Mouse (Mus musculus): ENCODE data around the gene Pan3. TPM values are rescaled to one million over a fixed set of nuclear protein-coding genes. Genes with fewer than 3 reads are reported as not detected.
A peak's percentile ranks its signal among the peaks of the same experiment; 100 is the strongest.
"Not testable (repeated sequence)": the region's sequence is repeated elsewhere in the genome, so short reads cannot be mapped to it uniquely, and the experiment has no call there.

Gene Pan3
- total RNA-seq, 2 experiments from 2014 or later, result 129 to 303 TPM

DNA sequence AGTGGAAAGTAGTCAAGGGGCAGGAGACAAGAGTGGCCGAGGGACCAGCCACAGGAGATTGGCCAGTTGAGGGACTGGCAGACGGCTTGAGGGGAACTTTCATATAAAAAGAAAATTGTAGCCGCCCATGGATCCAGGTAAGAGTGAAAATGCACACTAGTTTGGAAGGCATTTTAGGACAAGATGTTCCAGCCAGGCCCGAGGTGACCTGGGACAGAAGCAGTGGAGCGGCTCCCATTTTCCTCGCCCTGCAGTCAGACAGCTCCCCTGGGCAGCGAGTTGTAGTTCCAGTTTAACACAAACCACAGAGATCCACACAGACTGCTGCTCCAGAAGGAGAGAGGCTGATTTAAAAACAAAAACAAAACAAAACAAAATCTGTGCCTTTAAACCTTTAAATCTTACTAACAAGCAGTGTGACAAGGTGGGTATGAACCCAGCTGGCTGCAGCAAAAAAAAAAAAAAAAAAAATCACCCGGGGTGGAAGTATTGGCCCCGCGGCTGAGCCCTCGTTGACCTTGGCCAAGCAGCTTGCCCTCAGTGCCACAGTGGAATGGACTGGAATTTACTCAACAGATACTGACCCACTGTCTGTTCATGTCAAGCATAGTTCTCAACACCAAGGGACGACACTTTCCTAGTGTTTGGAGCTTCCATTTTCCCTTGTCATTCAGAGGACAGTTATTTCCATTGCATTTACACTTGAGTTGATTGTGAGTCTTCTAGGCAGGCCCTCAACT is 119.2 kb downstream of the Pan3 start:
- no peak for ATAC-seq (ENCODE audit: poor library complexity, severe bottlenecking)

DNA sequence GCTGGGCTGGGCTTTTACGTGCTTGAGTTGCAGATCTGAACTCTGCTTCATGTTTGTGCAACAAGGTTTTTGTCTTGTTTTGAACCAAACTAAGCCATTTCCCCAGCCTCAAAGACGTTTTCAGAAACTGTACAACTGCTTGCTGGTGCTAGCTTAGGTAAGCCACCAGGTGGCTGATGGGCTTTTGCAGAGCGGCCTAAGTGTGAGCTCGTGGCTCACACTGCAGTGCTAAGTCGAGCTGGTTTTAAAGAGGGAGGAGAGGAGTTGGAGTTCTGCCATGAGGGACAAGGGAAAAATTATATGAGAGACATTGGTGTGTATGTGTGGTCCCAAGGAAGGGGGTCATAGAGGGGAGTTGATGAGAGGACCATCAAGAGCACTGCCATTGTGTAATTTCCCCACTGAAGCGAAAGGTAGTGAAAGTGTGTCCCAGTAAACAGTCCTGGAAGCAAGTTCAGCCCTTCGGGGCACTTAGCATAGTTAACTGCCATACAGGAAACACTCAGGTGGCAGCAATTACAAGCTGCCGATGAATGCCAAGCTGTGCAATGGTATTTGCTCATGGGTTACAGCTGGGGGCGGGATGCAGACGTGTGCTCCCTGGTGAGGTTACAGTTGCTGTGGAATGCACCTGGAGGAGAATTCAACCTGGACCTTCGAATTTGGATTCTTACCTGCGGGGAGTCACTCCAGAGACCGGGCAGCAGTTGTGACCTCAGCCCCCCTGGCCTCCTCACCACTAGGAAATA is 122.1 kb downstream of the Pan3 start:
- no peak for ATAC-seq (ENCODE audit: poor library complexity, severe bottlenecking)

DNA sequence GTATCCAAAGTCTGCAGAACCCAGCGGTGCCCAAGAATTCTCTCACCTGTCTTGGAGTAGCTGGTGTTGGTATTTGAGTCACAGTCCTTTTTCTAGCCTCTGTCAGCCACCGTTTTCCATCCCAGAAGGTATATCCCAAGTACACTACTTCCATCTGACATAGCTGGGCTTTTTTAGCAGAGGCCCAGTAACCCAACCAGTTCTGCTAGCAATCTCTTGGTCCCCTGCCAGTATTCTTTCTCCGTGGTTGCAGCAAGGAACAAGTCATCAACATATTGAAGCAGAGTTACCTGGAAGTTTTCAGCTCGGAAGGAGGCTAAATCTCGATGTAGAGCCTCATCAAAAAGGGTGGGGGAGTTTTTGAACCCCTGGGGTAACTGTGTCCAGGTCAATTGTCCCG is 127.7 kb downstream of the Pan3 start:
- ATAC-seq (ENCODE audit: poor library complexity, severe bottlenecking), result not testable (repeated sequence)

DNA sequence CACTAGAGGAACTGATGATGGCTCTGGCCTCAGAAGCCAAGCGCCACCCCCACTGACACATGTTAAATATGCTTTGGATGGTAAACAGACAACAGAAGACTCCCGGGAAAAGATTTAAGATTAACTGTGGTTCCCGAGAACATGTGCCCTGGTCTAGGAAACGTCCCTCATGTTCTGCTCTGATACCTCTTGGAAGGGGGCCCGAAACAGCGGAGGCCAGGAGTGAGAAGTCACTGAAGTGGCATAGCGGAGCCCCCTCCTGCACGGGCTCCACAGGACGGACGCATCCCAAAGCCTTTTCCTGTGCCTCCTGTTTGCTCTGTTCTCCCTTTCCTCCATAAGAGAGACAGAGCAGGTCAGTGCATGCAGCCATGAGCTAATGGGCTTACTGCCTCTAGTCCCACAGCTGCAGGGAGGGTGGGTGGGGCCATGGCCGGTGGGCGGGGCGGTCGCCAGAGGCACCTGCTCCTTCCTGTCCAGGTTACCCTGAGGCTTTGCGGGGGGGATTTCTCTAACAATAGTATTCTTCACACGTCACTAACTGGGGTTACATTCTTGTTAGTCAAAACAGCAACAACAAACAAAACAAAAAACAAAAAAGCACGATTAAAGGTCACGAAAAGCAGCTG is 133.7 kb downstream of the Pan3 start:
- ATAC-seq (ENCODE audit: poor library complexity, severe bottlenecking), result no peak

DNA sequence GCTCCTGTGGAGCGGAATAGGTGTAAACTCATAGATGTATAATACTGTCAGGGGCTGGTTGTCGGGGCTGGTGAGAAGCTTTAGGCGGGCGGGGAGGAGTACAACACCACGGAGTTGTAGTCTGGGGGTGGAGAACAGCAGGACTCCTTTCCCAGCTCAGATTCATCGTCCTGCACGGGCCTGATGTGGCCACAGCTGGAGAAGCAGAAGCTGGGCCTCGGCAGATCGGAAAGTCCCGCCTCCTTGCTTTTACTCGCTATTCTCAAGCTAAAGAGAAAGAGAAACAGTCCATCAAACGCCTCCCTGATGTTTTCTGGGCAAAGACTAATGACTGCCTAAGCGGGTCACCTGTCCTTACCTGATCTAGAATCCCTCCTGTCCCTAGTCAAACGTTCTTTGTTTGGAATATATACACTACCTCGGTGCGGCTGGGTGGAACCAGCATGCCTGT is 134.2 kb downstream of the Pan3 start:
- peak; percentile 69 for ATAC-seq (ENCODE audit: poor library complexity, severe bottlenecking)

DNA sequence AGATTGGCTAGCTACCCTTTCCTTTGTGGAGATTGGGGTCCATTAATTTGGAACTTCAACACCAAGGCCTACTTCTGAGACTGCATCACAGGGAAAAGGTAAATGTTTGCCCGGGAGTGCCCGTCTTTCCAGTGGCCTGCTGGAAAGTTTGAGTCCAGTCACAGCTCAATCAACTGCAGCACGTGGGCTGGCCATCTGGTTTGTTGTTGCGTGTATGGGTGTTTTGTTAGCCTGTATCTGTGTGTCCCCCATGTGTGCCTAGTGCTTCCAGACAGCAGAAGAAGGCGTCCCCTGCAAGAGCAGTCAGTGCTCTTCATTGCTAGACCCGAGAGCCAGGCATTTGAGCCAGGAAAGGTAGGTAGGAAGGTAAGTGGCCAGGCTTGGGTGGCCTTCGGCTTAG is 135.5 kb downstream of the Pan3 start:
- ATAC-seq (ENCODE audit: poor library complexity, severe bottlenecking), result no peak

DNA sequence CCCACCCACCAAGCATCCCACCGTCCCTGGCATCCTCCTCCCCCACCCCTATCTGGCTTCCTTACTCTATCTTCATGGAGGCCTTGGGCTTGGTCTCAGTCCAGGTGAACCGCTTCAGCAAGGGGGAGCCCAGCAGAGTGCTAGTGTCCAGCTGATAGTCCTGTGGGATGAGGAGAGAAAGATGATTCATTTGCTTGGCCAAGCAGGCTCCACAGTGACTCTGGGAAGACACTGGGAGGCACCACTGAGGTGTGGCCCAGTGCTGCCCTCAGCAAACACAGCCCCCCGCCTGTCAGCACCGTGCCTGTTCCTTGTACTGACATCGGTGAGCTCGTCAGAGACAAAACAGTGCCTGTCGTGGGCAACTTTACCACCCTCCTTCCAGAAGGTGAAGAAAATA is 136.4 kb downstream of the Pan3 start:
- ATAC-seq (ENCODE audit: poor library complexity, severe bottlenecking), result no peak

DNA sequence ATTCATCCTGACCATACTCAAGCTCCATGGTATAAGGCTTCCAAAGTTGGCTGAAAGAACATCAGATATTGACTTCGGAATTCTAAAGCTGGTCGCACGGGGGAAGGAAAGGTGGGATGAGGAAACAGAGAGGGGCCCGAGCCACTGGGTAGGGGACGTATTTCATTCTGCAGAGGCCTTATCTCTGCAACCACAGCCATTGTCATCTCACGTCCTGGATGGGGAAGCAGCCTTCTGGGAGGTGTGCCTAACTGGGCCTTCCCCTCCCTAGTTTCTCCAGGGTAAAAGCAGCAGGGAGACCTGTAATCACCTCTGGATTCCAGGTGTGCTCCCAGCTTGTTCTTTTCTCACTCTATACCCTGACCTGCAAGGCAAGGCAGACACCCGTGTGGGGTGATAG is 142.7 kb downstream of the Pan3 start:
- no peak for ATAC-seq (ENCODE audit: poor library complexity, severe bottlenecking)

DNA sequence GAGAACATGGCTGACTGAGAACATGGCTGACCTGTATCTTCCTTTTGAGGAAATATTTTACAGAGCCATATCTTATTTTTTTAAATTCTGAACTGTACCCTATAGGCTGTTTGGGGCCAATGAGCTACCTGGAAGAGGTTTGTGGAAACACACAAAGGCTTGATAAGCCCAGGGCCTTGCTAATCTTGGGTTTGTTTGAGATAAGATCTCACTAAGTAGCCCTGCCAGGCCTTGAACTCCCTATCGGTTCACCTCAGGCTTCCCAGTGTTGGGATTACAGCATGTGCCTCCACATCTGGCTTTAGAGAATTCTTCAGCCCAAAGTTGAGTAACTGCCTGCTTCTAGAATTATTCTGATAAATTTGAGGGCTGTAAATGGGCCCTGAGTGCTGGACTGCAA is 143.6 kb downstream of the Pan3 start:
- ATAC-seq (ENCODE audit: poor library complexity, severe bottlenecking), result no peak

DNA sequence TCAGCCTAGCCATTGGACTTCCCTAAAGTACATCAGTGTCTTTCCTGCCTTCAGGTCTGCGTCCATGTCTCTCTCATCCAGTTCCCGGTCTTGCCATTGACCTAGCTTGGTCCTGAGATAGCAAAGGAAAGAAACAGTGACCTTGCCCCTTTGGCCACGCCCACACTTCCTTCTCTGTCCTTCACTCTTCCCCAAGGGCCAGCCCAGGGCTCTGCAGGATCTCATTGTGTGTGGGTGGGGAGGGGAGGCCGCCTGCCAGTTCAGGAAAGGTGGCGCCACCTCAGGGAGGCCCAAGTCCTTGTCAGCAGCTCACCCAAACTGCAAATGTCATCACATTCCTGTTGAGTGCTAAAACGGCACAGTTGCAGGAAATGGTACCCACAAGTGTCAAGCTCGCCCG is 144.6 kb downstream of the Pan3 start:
- peak; percentile 73 for ATAC-seq (ENCODE audit: poor library complexity, severe bottlenecking)

DNA sequence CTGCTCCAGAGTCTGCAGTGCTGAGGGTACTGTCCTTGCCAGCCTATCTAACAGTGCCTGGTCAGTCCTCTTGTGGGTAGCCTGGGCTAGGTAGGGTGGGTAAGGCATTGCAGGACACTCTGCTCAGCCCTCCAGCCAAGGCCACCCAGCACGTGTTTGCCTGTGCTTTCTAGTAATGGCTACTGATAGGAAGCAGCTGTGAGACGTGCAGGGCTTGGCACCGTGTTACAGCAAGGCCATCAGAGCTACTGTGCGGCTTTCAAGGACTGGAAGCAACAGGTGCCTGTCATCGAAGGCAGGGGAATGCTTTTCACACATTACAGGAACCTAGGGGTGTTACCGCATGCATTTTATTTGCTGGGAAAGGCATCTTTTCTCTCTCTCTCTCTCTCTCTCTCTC is 147.0 kb downstream of the Pan3 start:
- no peak for ATAC-seq (ENCODE audit: poor library complexity, severe bottlenecking)

DNA sequence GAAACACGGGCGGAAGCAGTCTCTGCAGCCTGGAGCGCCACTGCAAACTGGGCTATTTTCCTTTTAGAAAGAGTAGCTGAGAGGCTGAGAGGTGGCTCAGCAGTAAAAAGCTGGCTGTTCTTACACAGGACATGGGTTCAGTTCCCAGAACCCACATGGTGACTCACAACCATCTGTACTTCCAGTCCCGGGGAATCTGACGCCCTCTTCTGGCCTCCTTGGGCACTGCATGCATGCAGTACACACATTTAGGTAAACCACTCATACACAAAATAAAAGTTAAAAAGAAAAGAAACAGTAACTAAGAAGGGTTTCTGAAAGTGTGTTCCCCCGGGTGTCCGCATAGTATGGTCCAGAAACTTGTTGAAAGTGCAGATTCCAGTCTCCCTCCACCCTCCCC is 149.2 kb downstream of the Pan3 start:
- ATAC-seq (ENCODE audit: poor library complexity, severe bottlenecking), result no peak

DNA sequence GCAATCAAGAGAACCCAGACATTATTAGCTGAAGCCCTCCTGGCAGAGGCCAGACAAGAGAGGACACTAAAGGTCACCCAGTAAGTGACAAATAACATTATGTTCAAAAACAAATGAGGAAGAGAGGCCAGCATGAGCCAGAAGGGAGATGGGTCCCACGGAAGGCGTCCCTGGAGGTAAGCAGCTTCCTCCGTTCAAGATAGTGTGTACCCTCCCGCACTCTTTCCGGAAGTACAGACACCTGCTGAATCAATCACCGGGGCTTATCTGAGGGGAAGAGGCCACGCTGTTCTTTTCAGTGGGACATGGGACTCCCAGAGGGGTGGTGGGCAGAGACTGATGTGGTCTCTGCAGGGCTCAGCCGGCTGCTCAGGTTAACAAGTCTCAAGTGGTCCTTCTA is 149.7 kb downstream of the Pan3 start:
- no peak for ATAC-seq (ENCODE audit: poor library complexity, severe bottlenecking)

DNA sequence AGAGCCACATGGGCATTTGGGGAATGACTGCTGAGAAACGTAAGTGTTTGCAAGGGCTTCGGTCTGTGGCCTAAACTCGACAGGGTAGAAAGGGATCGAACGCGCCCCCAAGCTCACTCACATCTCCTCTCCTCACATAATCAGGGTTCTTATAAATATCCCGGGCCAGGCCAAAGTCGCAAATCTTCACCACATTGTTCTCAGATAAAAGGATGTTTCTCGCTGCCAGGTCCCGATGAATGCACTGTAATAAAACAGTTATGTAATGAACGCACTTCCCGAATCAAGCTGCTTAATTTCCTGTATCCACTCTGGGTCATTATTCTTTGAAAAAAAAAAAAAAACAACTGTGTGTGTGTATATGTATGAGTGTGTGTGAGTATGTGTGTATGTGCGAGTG is 150.2 kb downstream of the Pan3 start:
- no peak for ATAC-seq (ENCODE audit: poor library complexity, severe bottlenecking)

DNA sequence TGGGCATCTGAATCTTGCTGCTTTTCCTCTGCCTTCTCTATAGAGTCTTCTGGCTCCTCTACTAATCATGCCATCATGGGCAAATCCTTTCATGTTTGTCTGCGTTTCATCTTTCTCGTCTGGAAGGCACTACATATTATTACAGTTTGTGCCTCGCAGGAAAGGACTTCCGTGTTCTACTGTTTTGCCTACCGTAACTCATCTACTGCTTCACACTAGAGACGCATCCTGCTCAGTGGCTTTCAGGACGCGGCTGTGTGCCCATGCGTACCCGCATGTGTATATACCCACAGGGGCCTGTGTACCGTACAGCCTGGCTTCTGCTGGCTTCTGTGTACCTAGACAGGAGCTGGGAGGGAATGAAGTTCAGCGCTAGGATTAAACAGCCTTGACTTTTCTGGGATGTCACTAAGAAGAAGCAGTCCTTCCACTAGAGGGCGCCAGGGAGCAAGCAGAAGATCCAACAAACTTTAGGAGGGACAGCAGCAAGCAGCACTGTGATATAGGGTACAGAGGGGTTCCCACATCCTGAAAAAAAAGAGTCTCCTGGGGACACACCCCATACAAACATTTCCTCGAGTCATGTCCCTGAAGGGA is 153.8 kb downstream of the Pan3 start:
- ATAC-seq (ENCODE audit: poor library complexity, severe bottlenecking), result peak; percentile 84

DNA sequence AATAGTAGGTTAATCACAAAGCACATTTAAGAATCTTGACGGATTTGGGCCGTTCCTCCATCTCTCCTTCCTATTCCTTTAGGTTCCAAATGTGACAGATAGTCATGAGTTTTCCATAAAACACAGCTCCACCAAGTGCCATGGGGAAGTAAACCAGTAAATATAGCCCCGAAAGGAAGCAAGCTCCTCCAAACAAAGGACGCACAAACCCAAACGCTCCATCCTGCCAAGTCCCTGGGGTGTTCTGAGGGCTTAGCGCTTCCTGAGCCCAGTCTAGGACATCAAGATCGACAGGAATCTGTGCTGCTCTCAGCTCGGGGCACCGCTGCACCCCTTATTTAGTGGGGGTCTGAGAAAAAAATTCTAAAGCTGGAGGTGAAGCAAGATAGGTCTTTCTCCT is 154.7 kb downstream of the Pan3 start:
- ATAC-seq (ENCODE audit: poor library complexity, severe bottlenecking), result no peak

DNA sequence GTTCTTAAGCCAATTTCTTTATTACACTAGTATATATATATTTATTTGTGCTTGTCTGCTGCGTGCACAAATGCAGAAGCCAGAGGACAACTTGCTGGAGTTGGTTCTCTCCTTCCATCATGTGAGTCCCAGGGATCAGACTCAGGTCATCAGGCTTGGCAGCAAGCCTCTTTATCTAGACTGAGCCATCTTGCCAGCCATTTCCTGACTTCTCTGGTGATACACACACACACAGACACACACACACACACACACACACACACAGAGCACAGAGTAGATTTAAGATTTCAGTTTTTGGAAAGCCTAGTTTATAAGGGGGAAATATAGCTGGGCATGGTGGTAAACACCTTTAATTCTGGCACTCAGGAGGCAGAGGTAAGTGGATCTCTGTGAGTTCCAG is 155.1 kb downstream of the Pan3 start:
- ATAC-seq (ENCODE audit: poor library complexity, severe bottlenecking), result no peak

DNA sequence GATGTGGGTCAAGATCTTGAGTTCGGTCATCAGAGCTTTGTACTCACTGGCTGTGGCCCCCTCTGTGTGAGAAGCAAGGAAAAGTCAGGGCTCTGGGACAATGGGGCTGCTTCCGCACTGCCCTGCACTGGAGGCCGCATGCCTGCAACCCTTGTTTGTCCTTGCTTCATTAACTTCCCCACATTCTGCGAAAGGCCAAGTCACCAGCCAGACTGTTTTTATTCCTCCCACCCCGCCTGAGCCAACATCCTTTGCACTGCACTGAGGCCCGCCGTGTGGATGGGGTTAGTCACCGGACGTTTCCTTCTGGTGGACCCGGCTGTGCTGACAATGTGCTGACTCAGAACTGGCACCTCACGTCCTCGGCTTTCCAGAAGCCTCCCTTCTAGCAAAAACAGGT is 159.9 kb downstream of the Pan3 start:
- ATAC-seq (ENCODE audit: poor library complexity, severe bottlenecking), result peak; percentile 67

DNA sequence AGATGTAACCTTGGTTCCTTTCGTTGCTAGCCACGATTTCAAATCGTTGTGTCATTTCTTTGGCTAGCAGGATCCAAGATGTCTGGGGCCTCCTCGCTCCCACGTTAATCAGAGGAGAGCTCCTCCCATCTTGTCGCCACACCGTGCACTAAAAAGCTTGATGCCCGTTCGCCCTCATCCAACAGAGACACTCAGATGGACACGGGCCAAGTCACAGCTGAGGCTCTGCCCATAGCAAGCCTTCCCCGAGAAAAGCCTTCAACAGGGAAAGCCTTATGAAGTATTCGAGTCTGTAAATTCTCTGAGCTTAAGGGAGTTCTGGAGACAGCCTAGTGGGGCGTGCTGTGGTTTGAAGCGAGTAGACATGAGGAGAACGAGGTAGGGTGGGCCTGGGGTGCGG is 167.9 kb downstream of the Pan3 start:
- ATAC-seq (ENCODE audit: poor library complexity, severe bottlenecking), result no peak
